Mouse (Mus musculus) gastrocnemius, postnatal 25 days (tissue): ENCODE results near the gene Gm21760. TPM values are rescaled to one million over a fixed set of nuclear protein-coding genes. Genes with fewer than 3 reads are reported as not detected.
"Not testable (repeated sequence)": the region's sequence is repeated elsewhere in the genome, so short reads cannot be mapped to it uniquely, and the experiment has no call there.

Experiments used
- DNase-seq: peaks from one replicate; pipeline ENCODE4 v3.0.0; 2022
- long read RNA-seq, 2 experiments: library from polyadenylated mRNA; stranded (forward); transcript quantifications; one replicate each; pipeline ENCODE4 v2.0.0; 2021
- total RNA-seq, 2 experiments: library from RNA; stranded (reverse); gene quantifications; 1 replicate in 1 of 2; 2 replicates in 1 of 2; pipeline ENCODE4 v1.2.3; 2021

The Gm21760 gene
- total RNA-seq = not detected
- long read RNA-seq, experiment 1 = 0 reads
- long read RNA-seq, experiment 2 = 0 reads

- DNase-seq = not testable (repeated sequence)
These were observed at the start of gene Gm21760 for GRCm38 (mm10) chrY:80133479-80133878. Gene Gm21760 (plus strand): TSS chrY:80133779.
